Mouse (Mus musculus) heart, embryonic 14.5 days (tissue): ENCODE results near the gene Magi2. TPM values are rescaled to one million over a fixed set of nuclear protein-coding genes. Genes with fewer than 3 reads are reported as not detected.

Experiments used
- ATAC-seq: fragments of 200-750 bp; cut with Nextera tagmentation; 2 replicates; pipeline ENCODE4 v1.8.0; 2017; ENCODE audit warnings: low read depth, moderate TSS enrichment; ENCODE audit not compliant: insufficient number of reproducible peaks, insufficient read depth, low FRiP score
- H3K27ac ChIP-seq, 2 experiments: fragments of 200-500 bp in 1 of 2; fragments of 300-500 bp in 1 of 2; sonication (generic) in 1 of 2; replicated peaks in 1 of 2; 2 replicates each; pipeline ENCODE4 v1.5.1; 2012 to 2014; ENCODE audit warnings: low read depth in 2 of 2, low read length in 2 of 2, control low read depth in 1 of 2, mild to moderate bottlenecking in 1 of 2, mixed read lengths in 1 of 2; ENCODE audit not compliant: control insufficient read depth in 1 of 2, insufficient read depth in 1 of 2
- H3K27me3 ChIP-seq: fragments of 300-500 bp; sonication (generic); 2 replicates; pipeline ENCODE4 v1.6.1; 2014; ENCODE audit warnings: mild to moderate bottlenecking, low read length, control low read depth; ENCODE audit not compliant: control insufficient read depth, insufficient read depth
- H3K36me3 ChIP-seq: fragments of 300-500 bp; sonication (generic); 2 replicates; pipeline ENCODE4 v1.6.1; 2014; ENCODE audit warnings: mild to moderate bottlenecking, control low read depth, low read length, mixed read lengths; ENCODE audit not compliant: control insufficient read depth, insufficient read depth
- H3K4me1 ChIP-seq, 2 experiments: fragments of 200-500 bp in 1 of 2; fragments of 300-500 bp in 1 of 2; sonication (generic) in 1 of 2; 2 replicates each; pipeline ENCODE4 v1.6.1; 2012 to 2014; ENCODE audit warnings: low read length in 2 of 2, control low read depth in 1 of 2, mixed read lengths in 1 of 2; ENCODE audit not compliant: control insufficient read depth in 2 of 2, insufficient read depth in 2 of 2
- H3K4me2 ChIP-seq: fragments of 300-500 bp; sonication (generic); 2 replicates; pipeline ENCODE4 v1.6.1; 2014; ENCODE audit warnings: mild to moderate bottlenecking, low read length
- H3K4me3 ChIP-seq, 2 experiments: fragments of 200-500 bp in 1 of 2; fragments of 300-500 bp in 1 of 2; sonication (generic) in 1 of 2; 2 replicates each; pipeline ENCODE4 v1.5.1; 2012 to 2014; ENCODE audit warnings: low read length in 2 of 2, mild to moderate bottlenecking in 2 of 2, control low read depth in 1 of 2, low read depth in 1 of 2, moderate library complexity in 1 of 2; ENCODE audit not compliant: control insufficient read depth in 1 of 2, insufficient read depth in 1 of 2
- H3K9ac ChIP-seq: fragments of 300-500 bp; sonication (generic); 2 replicates; pipeline ENCODE4 v1.6.1; 2014; ENCODE audit warnings: mild to moderate bottlenecking, low read length
- H3K9me3 ChIP-seq: fragments of 300-500 bp; sonication (generic); 2 replicates; pipeline ENCODE4 v1.6.1; 2016; ENCODE audit warnings: low read length, control low read depth; ENCODE audit not compliant: control insufficient read depth
- WGBS: fragments of 180-500 bp; shearing (Covaris S2); extraction: QIAGEN DNeasy Blood & Tissue Kit; methylation state at CpG from one replicate; pipeline ENCODE4 v1.1.7; 2014; 5-methylcytosine and 5-hydroxymethylcytosine counted together
- polyA plus RNA-seq: library from polyadenylated mRNA; unstranded; fragments of >200 nt; fragmentation: Nextera tagmentation; extraction: Ambion mirVana; gene quantifications from 2 replicates; pipeline ENCODE4 v1.2.1, GENCODE M21; 2014

The Magi2 gene
- polyA plus RNA-seq, 1 experiment from 2014 or later: 3.4 TPM

DNA sequence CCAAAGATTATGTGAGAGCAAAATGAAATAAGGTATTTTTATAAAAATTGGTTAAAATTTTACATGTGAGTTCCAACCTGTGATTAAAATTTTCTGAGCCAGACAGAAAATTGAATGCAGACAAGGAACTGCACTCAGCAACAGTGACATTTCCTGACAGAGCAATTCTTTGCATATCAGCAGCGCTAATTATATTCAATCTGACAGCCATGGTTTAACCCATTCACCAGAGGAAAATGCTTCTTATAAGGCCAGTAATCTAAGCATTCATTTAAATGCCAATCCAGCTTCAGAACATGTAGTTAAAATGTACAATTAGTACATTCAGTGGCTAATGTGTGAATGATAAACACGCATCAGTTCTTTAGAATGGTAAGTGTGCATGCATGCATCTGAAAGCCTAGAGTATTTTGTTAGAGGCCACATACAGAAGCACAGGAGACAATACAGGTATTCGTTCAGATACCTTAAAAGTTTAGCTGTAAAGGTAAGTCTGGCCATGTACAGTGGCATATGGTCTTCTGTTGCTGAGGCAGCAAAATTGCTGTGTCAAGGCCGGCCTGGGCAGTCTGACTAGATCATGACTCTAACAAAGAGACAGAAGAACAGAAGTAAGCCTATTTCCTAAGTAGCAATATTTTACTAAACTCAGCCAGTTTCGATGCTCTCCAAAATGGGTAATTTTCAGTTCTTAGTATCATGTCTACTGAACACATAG, 576.4 kb downstream of the Magi2 start:
- no peak overlapping the region for H3K4me3 ChIP-seq
- WGBS: 83% methylated on average over 5 of the region's 5 CpGs
- no peak for ATAC-seq

GRCm38 (mm10) chr5:19822502-19822901, 595.7 kb downstream of the Magi2 start:
- H3K4me1 ChIP-seq: no peaks in the 10 kb centered on the region
- no peak overlapping the region for H3K4me3 ChIP-seq
- H3K36me3 ChIP-seq: no peaks in the 10 kb centered on the region
- H3K27me3 ChIP-seq: no peaks in the 10 kb centered on the region
- H3K9ac ChIP-seq: no peak overlapping the region
- H3K9me3 ChIP-seq: no peaks in the 10 kb centered on the region
- H3K4me2 ChIP-seq: no peak overlapping the region
- WGBS: 68% methylated on average over 2 of the region's 2 CpGs
- no peak for ATAC-seq
- no peak overlapping the region for H3K27ac ChIP-seq

More for the DNA sequence above, 576.4 kb downstream of the Magi2 start:
- no peaks in the 10 kb centered on the region for H3K36me3 ChIP-seq
- H3K27me3 ChIP-seq: no peaks in the 10 kb centered on the region
- no peak overlapping the region for H3K9ac ChIP-seq
- no peaks in the 10 kb centered on the region for H3K4me1 ChIP-seq
- H3K9me3 ChIP-seq: no peaks in the 10 kb centered on the region
- no peak overlapping the region for H3K27ac ChIP-seq
- H3K4me2 ChIP-seq: no peak overlapping the region

DNA sequence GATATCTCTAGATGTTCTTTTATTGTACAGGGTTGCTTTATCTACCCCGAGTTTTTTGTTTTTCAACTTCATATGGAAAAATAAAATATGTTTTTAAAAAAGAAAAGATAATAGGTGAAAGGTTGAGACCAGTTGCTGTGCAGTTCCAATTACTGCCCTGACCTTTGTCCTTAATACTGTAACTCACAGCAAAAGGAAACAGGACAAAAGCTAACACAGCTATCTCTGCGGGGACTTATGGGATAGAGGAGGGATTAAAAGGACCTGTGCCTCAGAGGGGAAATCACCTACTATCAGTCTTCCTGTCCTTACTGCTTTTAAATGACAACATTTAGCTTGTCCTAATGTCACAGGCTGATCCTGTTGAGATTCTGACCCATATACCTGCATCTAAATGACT, 599.1 kb downstream of the Magi2 start:
- H3K27ac ChIP-seq: no peak overlapping the region
- 51% methylated on average over 2 of the region's 2 CpGs for WGBS
- ATAC-seq: no peak
- no peak overlapping the region for H3K9ac ChIP-seq
- H3K9me3 ChIP-seq: no peaks in the 10 kb centered on the region
- no peaks in the 10 kb centered on the region for H3K36me3 ChIP-seq
- H3K4me1 ChIP-seq: no peaks in the 10 kb centered on the region
- no peak overlapping the region for H3K4me2 ChIP-seq
- no peak overlapping the region for H3K4me3 ChIP-seq
- H3K27me3 ChIP-seq: no peaks in the 10 kb centered on the region

DNA sequence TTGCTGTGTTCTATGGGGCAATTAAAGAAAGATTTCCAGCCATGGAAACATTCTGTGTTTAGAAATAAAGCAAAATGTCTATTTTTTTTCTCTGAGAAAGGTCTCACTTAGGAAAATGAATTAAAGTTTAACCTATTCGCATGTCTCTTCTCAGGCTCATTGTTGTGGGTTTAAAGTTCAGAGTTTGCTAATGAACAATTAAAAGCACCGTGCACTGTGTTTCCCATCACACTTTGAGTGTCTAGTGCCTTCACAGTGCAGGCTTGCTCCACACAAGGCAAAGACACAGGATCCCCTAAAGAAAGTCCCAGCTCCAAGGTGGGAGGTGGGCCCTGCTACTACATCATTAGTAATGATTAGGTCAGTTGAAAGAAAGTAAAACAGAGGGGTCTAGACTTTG, 602.5 kb downstream of the Magi2 start:
- no peaks in the 10 kb centered on the region for H3K9me3 ChIP-seq
- H3K36me3 ChIP-seq: no peaks in the 10 kb centered on the region
- no peak for ATAC-seq
- WGBS: 85% methylated on average over 2 of the region's 2 CpGs
- no peak overlapping the region for H3K27ac ChIP-seq
- no peaks in the 10 kb centered on the region for H3K27me3 ChIP-seq
- no peaks in the 10 kb centered on the region for H3K4me1 ChIP-seq
- no peak overlapping the region for H3K4me2 ChIP-seq
- no peak overlapping the region for H3K9ac ChIP-seq
- no peak overlapping the region for H3K4me3 ChIP-seq

DNA sequence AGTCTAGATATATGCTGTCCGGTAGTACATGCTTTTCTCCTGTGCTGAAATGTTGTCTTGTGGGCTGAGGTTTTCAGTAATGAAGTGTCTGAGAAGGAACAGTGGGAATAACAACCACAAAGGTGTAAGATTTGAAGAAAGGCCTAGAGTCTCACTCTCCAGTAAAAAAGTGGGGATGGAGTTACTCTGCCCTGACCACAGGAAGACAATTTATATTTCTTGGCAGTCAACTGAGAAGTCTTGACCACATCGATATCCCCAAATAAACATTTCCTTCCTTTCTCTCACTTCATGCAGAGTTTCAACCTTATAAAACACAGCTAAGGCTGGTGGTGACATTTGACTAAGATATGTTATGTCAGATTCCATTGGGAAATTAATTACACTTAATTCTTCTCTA, 636.0 kb downstream of the Magi2 start:
- Histone ChIP-seq H3K9me3 (0 out of 2 replicates have a peak, but pooled peaks cover 2% of the 10 kb centered on the region), H3K27ac (0 out of 4 replicates have a peak overlapping the region, but pooled peaks of 1 of the 2 experiments have one; percentile 28), H3K27me3 (no peaks in the 10 kb centered on the region), H3K4me3 (no peak overlapping the region), H3K4me1 (no peaks in the 10 kb centered on the region), H3K9ac (no peak overlapping the region), H3K4me2 (no peak overlapping the region), H3K36me3 (no peaks in the 10 kb centered on the region)
- WGBS: 56% methylated on average over 2 of the region's 2 CpGs
- ATAC-seq: no peak

DNA sequence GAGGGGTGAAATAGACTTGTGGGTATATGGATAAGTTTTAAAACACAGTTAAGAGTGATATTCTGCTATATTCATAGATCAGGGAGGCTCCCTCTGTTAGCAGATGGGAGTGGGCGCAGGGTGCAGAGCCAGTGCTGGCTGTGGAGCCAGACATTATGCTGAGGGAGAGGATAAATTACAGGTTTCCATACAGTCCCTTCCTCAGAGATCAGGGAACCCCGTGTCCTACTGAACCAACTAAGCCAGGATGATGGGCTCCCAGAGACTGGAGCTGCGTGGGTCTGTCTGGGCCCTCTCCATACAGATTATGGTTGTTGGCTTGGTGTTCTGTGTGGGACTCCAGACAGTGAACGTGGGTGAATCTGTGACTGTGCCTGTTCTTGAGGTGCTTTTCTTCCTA, 643.6 kb downstream of the Magi2 start:
- no peaks in the 10 kb centered on the region for H3K27me3 ChIP-seq
- no peak for ATAC-seq
- 73% methylated on average over 4 of the region's 4 CpGs for WGBS
- no peaks in the 10 kb centered on the region for H3K9me3 ChIP-seq
- H3K4me2 ChIP-seq: no peak overlapping the region
- no peak overlapping the region for H3K27ac ChIP-seq
- no peaks in the 10 kb centered on the region for H3K36me3 ChIP-seq
- H3K9ac ChIP-seq: no peak overlapping the region
- H3K4me1 ChIP-seq: no peaks in the 10 kb centered on the region
- H3K4me3 ChIP-seq: no peak overlapping the region

- Histone ChIP-seq H3K27me3 (no peaks in the 10 kb centered on the region), H3K4me2 (no peak overlapping the region), H3K4me3 (no peak overlapping the region), H3K27ac (no peak overlapping the region), H3K9me3 (no peaks in the 10 kb centered on the region), H3K4me1 (no peaks in the 10 kb centered on the region), H3K36me3 (no peaks in the 10 kb centered on the region), H3K9ac (no peak overlapping the region)
- WGBS: 55% methylated on average over 3 of the region's 3 CpGs
- ATAC-seq: no peak
Measured at GRCm38 (mm10) chr5:19891693-19892092, 664.9 kb downstream of the Magi2 start.

DNA sequence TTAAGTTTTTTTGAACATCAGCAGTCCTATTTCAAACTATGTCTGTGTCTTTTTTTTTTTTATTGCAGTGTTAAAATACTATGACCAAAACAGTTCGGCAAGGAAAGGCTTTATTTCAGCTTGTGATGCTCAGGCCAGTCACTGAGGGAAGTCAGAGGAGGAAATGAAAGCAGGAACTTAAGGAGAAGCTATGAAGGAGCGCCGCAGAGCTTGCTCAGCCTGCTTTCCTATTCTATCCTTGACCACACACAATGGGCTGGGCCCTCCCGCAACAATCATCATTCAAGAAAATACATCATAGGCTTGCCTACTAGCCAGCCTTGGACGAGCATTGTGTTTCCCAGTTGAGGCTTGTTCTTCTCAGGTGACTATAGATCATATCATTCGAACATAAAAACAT, 669.1 kb downstream of the Magi2 start:
- 75% methylated on average over 6 of the region's 6 CpGs for WGBS
- H3K36me3 ChIP-seq: no peaks in the 10 kb centered on the region
- ATAC-seq: no peak
- no peaks in the 10 kb centered on the region for H3K27me3 ChIP-seq
- H3K9me3 ChIP-seq: no peaks in the 10 kb centered on the region
- H3K4me1 ChIP-seq: no peaks in the 10 kb centered on the region
- no peak overlapping the region for H3K9ac ChIP-seq
- no peak overlapping the region for H3K4me3 ChIP-seq
- H3K4me2 ChIP-seq: no peak overlapping the region
- H3K27ac ChIP-seq: no peak overlapping the region
